Mouse (Mus musculus) lung, postnatal 0 days (tissue): ENCODE data around the gene Cyp27b1.

Source experiments
- CTCF ChIP-seq: IDR thresholded peaks from 2 replicates; pipeline ENCODE4 v1.5.1; 2016; ENCODE audit warnings: antibody characterized with exemption, mild to moderate bottlenecking
- EP300 ChIP-seq: IDR thresholded peaks from 2 replicates; pipeline ENCODE4 v1.6.1; 2016; ENCODE audit warnings: antibody characterized with exemption, mild to moderate bottlenecking, control low read depth

- no peak for TF ChIP-seq EP300
- no peak for TF ChIP-seq CTCF
These were observed 23.2 kb downstream of the Cyp27b1 start for GRCm38 (mm10) chr10:127071203-127071602.
